Mouse (Mus musculus) kidney, adult 2 months (tissue): Measurements from ENCODE around the gene Gpr55. TPM values are rescaled to one million over a fixed set of nuclear protein-coding genes. Genes with fewer than 3 reads are reported as not detected.
"Not testable (repeated sequence)": the region's sequence is repeated elsewhere in the genome, so short reads cannot be mapped to it uniquely, and the experiment has no call there.

Experiments
- DNase-seq: peaks from one replicate; pipeline ENCODE4 v3.0.0; 2021
- H3K27ac ChIP-seq: fragments of 200-500 bp; 2 replicates; pipeline ENCODE4 v1.5.1; 2012; ENCODE audit warnings: low read depth, low read length, control low read depth, inconsistent platforms; ENCODE audit not compliant: insufficient read depth
- H3K27me3 ChIP-seq: fragments of 200-500 bp; replicated peaks from 2 replicates; pipeline ENCODE4 v1.6.1; 2012; ENCODE audit warnings: mild to moderate bottlenecking, moderate library complexity, low read length, inconsistent platforms; ENCODE audit not compliant: control insufficient read depth, insufficient read depth
- H3K36me3 ChIP-seq: fragments of 200-500 bp; 2 replicates; pipeline ENCODE4 v1.6.1; 2012; ENCODE audit warnings: mild to moderate bottlenecking, moderate library complexity, low read length, inconsistent platforms; ENCODE audit not compliant: control insufficient read depth, insufficient read depth
- H3K4me1 ChIP-seq: fragments of 200-500 bp; 2 replicates; pipeline ENCODE4 v1.6.1; 2011; ENCODE audit warnings: low read length; ENCODE audit not compliant: control insufficient read depth, insufficient read depth
- H3K4me3 ChIP-seq: fragments of 200-500 bp; 2 replicates; pipeline ENCODE4 v1.5.1; 2011; ENCODE audit warnings: mild to moderate bottlenecking, low read depth, low read length, control low read depth; ENCODE audit not compliant: insufficient read depth
- CTCF ChIP-seq: fragments of 200-500 bp; conservative IDR thresholded peaks from 2 replicates; pipeline ENCODE4 v1.5.1; 2011; ENCODE audit warnings: low read depth, mild to moderate bottlenecking, control low read depth, low read length, moderate library complexity, mixed read lengths; ENCODE audit not compliant: insufficient read depth, insufficient read length
- POLR2A ChIP-seq: fragments of 200-500 bp; IDR thresholded peaks from one replicate; pipeline ENCODE4 v1.6.1; 2011; ENCODE audit warnings: low read depth, low read length, control low read depth
- WGBS: fragments of 180-500 bp; shearing (Covaris S2); methylation state at CpG from one replicate; pipeline ENCODE4 v1.1.7; 2018; 5-methylcytosine and 5-hydroxymethylcytosine counted together
- polyA plus RNA-seq: library from polyadenylated mRNA; depleted of rRNA; stranded (reverse); fragments of >200 nt; gene quantifications from 2 replicates; pipeline ENCODE4 v1.2.3, GENCODE M21; 2012

Gpr55 gene
- polyA plus RNA-seq, 1 experiment: not detected

DNA sequence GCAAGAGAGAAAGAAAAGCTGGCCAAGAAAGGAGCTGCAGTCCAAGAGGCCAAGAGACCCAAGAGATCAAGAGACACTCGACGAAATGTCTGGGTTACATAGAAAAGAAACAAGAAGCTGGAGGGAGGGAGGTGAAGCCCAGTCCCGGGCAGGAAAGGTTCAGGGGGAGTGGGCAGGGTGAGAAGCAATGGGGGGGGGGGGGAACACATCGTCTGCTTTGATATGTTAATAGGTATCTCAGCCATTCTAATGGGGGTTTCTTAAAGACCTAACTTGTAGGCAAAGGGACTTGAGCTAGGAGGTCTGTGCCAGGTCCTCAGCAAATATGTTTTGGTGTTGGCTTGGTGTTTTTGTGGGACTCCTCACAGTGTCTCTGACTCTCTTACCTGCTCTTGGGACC lies 32.7 kb upstream of the Gpr55 start:
- no peaks in the 10 kb centered on the region for H3K27me3 ChIP-seq
- 71% methylated on average over 4 of the region's 4 CpGs for whole genome bisulfite sequencing

GRCm38 (mm10) chr1:85992175-85992574 lies 31.4 kb upstream of the Gpr55 start:
- Histone ChIP-seq H3K27ac (no peak overlapping the region), H3K36me3 (no peaks in the 10 kb centered on the region), H3K4me3 (no peak overlapping the region), H3K4me1 (no peaks in the 10 kb centered on the region), H3K27me3 (no peaks in the 10 kb centered on the region)
- 79% methylated on average over 9 of the region's 9 CpGs for WGBS
- no peak for DNase-seq
- no peak for TF ChIP-seq POLR2A
- TF ChIP-seq CTCF: no peak

More for the DNA sequence above, 32.7 kb upstream of the Gpr55 start:
- Histone ChIP-seq H3K4me1 (no peaks in the 10 kb centered on the region), H3K4me3 (no peak overlapping the region), H3K27ac (no peak overlapping the region), H3K36me3 (no peaks in the 10 kb centered on the region)
- TF ChIP-seq CTCF (no peak), POLR2A (no peak)
- no peak for DNase-seq

- not testable (repeated sequence) for H3K4me1 ChIP-seq, H3K4me3 ChIP-seq, H3K36me3 ChIP-seq, DNase-seq, H3K27ac ChIP-seq, H3K27me3 ChIP-seq
- WGBS: 74% methylated on average over 4 of the region's 4 CpGs
Measured at GRCm38 (mm10) chr1:85988882-85989281, 28.1 kb upstream of the Gpr55 start.

DNA sequence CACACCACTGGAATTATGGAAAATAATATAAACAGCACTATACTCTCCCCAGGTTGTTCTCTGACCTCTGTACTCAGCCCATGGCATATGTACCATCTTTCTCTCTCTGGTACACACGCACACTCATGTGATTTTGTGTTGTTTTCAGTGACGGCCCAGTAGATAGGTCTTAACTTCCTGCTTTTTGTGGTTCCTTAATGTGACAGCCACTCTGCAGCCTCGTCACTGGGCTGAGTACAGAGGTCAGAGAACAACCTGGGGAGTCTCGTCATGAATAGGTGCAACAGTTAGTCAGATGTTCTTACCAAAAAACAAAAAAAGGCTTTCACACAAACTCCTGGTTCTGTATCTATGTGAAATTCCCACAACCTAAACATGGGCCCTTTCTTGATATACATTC lies 27.5 kb upstream of the Gpr55 start:
- H3K27me3 ChIP-seq: no peaks in the 10 kb centered on the region
- DNase-seq: no peak
- H3K27ac ChIP-seq: no peak overlapping the region
- no peaks in the 10 kb centered on the region for H3K4me1 ChIP-seq
- 76% methylated on average over 4 of the region's 4 CpGs for WGBS
- no peaks in the 10 kb centered on the region for H3K36me3 ChIP-seq
- H3K4me3 ChIP-seq: no peak overlapping the region
- TF ChIP-seq CTCF: no peak
- no peak for TF ChIP-seq POLR2A

- Histone ChIP-seq H3K27me3 (no peaks in the 10 kb centered on the region), H3K4me3 (no peak overlapping the region), H3K27ac (no peak overlapping the region), H3K4me1 (no peaks in the 10 kb centered on the region), H3K36me3 (no peaks in the 10 kb centered on the region)
- TF ChIP-seq CTCF: no peak
- no peak for TF ChIP-seq POLR2A
- no peak for DNase-seq
- 86% methylated on average over 3 of the region's 3 CpGs for WGBS
Measured at GRCm38 (mm10) chr1:85985784-85986183, 25.0 kb upstream of the Gpr55 start.

- 48% methylated on average over 7 of the region's 7 CpGs for WGBS
- Histone ChIP-seq H3K27ac (no peak overlapping the region), H3K4me3 (no peak overlapping the region), H3K4me1 (no peaks in the 10 kb centered on the region), H3K36me3 (no peaks in the 10 kb centered on the region), H3K27me3 (no peaks in the 10 kb centered on the region)
- peak; percentile 69 for DNase-seq
- TF ChIP-seq CTCF (no peak), POLR2A (no peak)
Measured at GRCm38 (mm10) chr1:85981738-85982357, 21.0 kb upstream of the Gpr55 start.

DNA sequence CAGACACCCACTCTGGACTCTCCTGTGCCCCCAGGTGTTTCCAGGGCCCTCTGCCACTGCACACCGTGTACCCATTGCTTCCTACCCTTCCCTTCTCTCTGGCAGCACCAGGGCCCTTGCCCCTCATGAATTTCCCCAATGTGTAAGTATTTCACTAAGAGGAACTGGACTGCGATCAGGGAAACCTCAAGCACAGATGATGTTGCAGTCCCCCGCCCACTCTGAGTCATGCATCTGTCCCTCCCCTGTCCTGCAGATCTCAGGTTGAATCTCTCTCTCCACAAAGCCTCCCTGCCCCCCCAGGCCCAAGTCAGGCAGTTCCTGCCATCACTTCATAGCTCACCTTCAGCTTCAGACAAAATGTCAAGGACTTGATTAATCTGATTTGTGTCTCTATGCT lies 16.9 kb upstream of the Gpr55 start:
- 74% methylated on average over 3 of the region's 3 CpGs for WGBS
- TF ChIP-seq CTCF (no peak), POLR2A (no peak)
- no peak for DNase-seq

More for the DNA sequence above, 16.9 kb upstream of the Gpr55 start:
- no peak overlapping the region for H3K4me3 ChIP-seq
- no peaks in the 10 kb centered on the region for H3K36me3 ChIP-seq
- no peak overlapping the region for H3K27ac ChIP-seq
- H3K4me1 ChIP-seq: no peaks in the 10 kb centered on the region
- H3K27me3 ChIP-seq: no peaks in the 10 kb centered on the region
